Mouse (Mus musculus) thymus, adult 2 months (tissue): ENCODE measurements at regions not wholly inside any gene's neighbourhood (a gene's known extent, or its start where the extent isn't known, plus 50 kb on each side); places are given as distances from the start of the nearest gene placed in this dataset.

Experiments used
- DNase-seq: peaks from one replicate; pipeline ENCODE4 v3.0.0; 2021
- H3K27ac ChIP-seq: fragments of 200-500 bp; 2 replicates; pipeline ENCODE4 v1.5.1; 2012; ENCODE audit warnings: low read length, control low read depth; ENCODE audit not compliant: control insufficient read depth, insufficient read depth
- H3K27me3 ChIP-seq: fragments of 200-500 bp; 2 replicates; pipeline ENCODE4 v1.6.1; 2012; ENCODE audit warnings: mild to moderate bottlenecking, low read length, moderate library complexity, mixed read lengths; ENCODE audit not compliant: control insufficient read depth, insufficient read depth
- H3K36me3 ChIP-seq: fragments of 200-500 bp; 2 replicates; pipeline ENCODE4 v1.6.1; 2012; ENCODE audit warnings: mild to moderate bottlenecking, low read length, moderate library complexity; ENCODE audit not compliant: control insufficient read depth, insufficient read depth
- H3K4me1 ChIP-seq: fragments of 200-500 bp; replicated peaks from 2 replicates; pipeline ENCODE4 v1.6.1; 2012; ENCODE audit warnings: low read length; ENCODE audit not compliant: control insufficient read depth, insufficient read depth
- H3K4me3 ChIP-seq: fragments of 200-500 bp; 2 replicates; pipeline ENCODE4 v1.5.1; 2012; ENCODE audit warnings: mild to moderate bottlenecking, low read length, control low read depth, moderate library complexity; ENCODE audit not compliant: control insufficient read depth, insufficient read depth
- CTCF ChIP-seq: fragments of 200-500 bp; IDR thresholded peaks from 2 replicates; pipeline ENCODE4 v1.5.1; 2012; ENCODE audit warnings: mild to moderate bottlenecking, control low read depth, low read length, moderate library complexity, borderline replicate concordance; ENCODE audit not compliant: control insufficient read depth, poor library complexity, insufficient read depth; ENCODE audit errors: extremely low read depth
- POLR2A ChIP-seq: fragments of 200-500 bp; IDR thresholded peaks from 2 replicates; pipeline ENCODE4 v1.6.1; 2012; ENCODE audit warnings: mild to moderate bottlenecking, low read length, control low read depth, moderate library complexity; ENCODE audit not compliant: control insufficient read depth, poor library complexity, insufficient read depth; ENCODE audit errors: extremely low read depth
- WGBS: fragments of 180-500 bp; shearing (Covaris S2); methylation state at CpG from one replicate; pipeline ENCODE4 v1.1.7; 2018; 5-methylcytosine and 5-hydroxymethylcytosine counted together

- Histone ChIP-seq H3K36me3 (no peaks in the 10 kb centered on the region), H3K27me3 (no peaks in the 10 kb centered on the region), H3K4me3 (no peak overlapping the region), H3K27ac (no peak overlapping the region), H3K4me1 (no peaks in the 10 kb centered on the region)
- DNase-seq = no peak
- 95% methylated on average over 9 of the region's 9 CpGs for WGBS
- TF ChIP-seq CTCF (no peak), POLR2A (no peak)
These were observed 229.9 kb upstream of the Map3k1 start for GRCm38 (mm10) chr13:112038556-112039304.

GRCm38 (mm10) chr13:112039422-112040145 is 230.8 kb upstream of the Map3k1 start:
- DNase-seq = no peak
- WGBS = 94% methylated on average over 7 of the region's 7 CpGs

GRCm38 (mm10) chr13:112043524-112044246 is 234.9 kb upstream of the Map3k1 start:
- no peak for DNase-seq
- Histone ChIP-seq H3K4me1 (no peaks in the 10 kb centered on the region), H3K36me3 (no peaks in the 10 kb centered on the region), H3K27me3 (no peaks in the 10 kb centered on the region), H3K4me3 (no peak overlapping the region), H3K27ac (no peak overlapping the region)
- TF ChIP-seq POLR2A = no peak
- TF ChIP-seq CTCF = no peak
- 97% methylated on average over 13 of the region's 13 CpGs for WGBS

More at GRCm38 (mm10) chr13:112039422-112040145, 230.8 kb upstream of the Map3k1 start:
- TF ChIP-seq CTCF (no peak), POLR2A (no peak)
- H3K27ac ChIP-seq = no peak overlapping the region
- H3K4me1 ChIP-seq = no peaks in the 10 kb centered on the region
- no peak overlapping the region for H3K4me3 ChIP-seq
- no peaks in the 10 kb centered on the region for H3K27me3 ChIP-seq
- no peaks in the 10 kb centered on the region for H3K36me3 ChIP-seq

- Histone ChIP-seq H3K36me3 (no peaks in the 10 kb centered on the region), H3K4me1 (no peaks in the 10 kb centered on the region), H3K27ac (no peak overlapping the region), H3K27me3 (no peaks in the 10 kb centered on the region), H3K4me3 (no peak overlapping the region)
- DNase-seq = no peak
- TF ChIP-seq POLR2A (no peak), CTCF (no peak)
- 83% methylated on average over 5 of the region's 5 CpGs for WGBS
These were observed 235.6 kb upstream of the Map3k1 start for GRCm38 (mm10) chr13:112044372-112044771.

- Histone ChIP-seq H3K4me3 (no peak overlapping the region), H3K27me3 (no peaks in the 10 kb centered on the region), H3K36me3 (no peaks in the 10 kb centered on the region), H3K27ac (no peak overlapping the region), H3K4me1 (no peaks in the 10 kb centered on the region)
- DNase-seq = no peak
- no peak for TF ChIP-seq POLR2A
- no peak for TF ChIP-seq CTCF
- 98% methylated on average over 15 of the region's 15 CpGs for WGBS
These were observed 237.7 kb upstream of the Map3k1 start for GRCm38 (mm10) chr13:112046247-112047211.

- TF ChIP-seq CTCF (no peak), POLR2A (no peak)
- WGBS = 97% methylated on average over 3 of the region's 3 CpGs
These were observed 238.6 kb upstream of the Map3k1 start for GRCm38 (mm10) chr13:112047408-112047807.

More at GRCm38 (mm10) chr13:112047408-112047807, 238.6 kb upstream of the Map3k1 start:
- Histone ChIP-seq H3K27ac (no peak overlapping the region), H3K4me3 (no peak overlapping the region), H3K27me3 (no peaks in the 10 kb centered on the region), H3K4me1 (no peaks in the 10 kb centered on the region), H3K36me3 (no peaks in the 10 kb centered on the region)
- no peak for DNase-seq
